Mouse (Mus musculus) liver, postnatal 0 days (tissue): Measurements from ENCODE around the gene Med31.

ENCODE experiments used
- CTCF ChIP-seq: sonication (generic); IDR thresholded peaks from 2 replicates; pipeline ENCODE4 v1.5.1; 2016; ENCODE audit warnings: antibody characterized with exemption, low read depth
- EP300 ChIP-seq: IDR thresholded peaks from 2 replicates; pipeline ENCODE4 v1.6.1; 2016; ENCODE audit warnings: antibody characterized with exemption, low read depth, mild to moderate bottlenecking

- TF ChIP-seq CTCF (no peak), EP300 (no peak)
Measured at GRCm38 (mm10) chr11:72232991-72233390, 17.6 kb upstream of the Med31 start.
